Mouse (Mus musculus) layer of hippocampus, adult 9-10 months (tissue): ENCODE data around the gene Frmd4a.

Experiments used
- DNase-seq: peaks from one replicate; pipeline ENCODE4 v3.0.0; 2022; ENCODE audit warnings: low spot score

The Frmd4a gene

DNA sequence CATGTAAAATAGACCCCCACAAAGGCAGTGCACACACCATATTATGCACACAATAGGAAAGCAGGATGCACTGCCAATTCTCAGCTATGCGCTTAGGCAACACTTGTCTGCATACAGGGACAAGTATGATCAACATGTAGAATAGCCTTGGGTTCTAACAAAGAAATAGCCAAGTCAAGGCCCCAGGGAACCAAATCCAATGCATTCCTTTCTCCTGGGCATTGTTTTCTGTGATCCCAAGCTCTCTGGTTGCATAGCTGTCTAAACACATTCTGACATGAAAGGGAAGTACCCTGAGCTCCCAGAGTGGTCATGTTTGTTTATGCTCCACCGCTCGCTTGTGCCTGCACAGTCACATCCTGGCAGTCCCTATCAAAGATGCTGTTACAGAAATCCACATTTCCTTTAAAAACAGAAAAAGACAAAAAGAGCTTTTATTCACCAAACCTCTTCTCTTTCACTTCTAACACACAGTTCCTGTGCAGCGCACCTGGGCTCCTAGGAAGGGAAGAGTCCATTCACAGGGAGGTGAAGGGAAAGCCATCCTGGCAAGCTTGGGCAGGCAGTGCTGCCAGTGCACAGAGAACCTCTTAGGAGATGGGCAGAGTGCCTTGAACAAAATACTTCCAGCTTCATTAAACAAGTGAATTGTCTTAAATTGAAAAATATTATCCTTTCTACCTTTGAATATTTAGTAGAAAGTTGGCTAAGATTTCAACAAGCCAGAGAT is 124.9 kb downstream of the Frmd4a start:
- no peak for DNase-seq

DNA sequence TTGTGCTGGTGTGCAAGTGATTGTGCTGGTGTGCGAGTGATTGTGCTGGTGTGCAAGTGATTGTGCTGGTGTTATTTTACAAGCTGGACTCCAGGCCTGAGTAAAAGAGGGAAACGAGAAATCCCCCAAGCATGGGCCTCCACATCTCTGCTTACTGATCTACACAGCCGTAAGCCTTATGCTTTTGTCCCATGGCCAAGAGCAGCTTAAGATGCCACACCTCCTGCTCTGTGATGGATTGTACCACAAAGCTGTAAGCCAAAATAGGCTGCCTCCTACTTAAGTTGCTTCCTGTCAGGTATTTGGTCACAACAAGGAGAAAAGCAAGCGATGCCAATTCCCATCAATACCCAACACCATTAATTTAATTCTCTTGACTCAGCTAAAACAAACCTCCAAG is 126.9 kb downstream of the Frmd4a start:
- no peak for DNase-seq

DNA sequence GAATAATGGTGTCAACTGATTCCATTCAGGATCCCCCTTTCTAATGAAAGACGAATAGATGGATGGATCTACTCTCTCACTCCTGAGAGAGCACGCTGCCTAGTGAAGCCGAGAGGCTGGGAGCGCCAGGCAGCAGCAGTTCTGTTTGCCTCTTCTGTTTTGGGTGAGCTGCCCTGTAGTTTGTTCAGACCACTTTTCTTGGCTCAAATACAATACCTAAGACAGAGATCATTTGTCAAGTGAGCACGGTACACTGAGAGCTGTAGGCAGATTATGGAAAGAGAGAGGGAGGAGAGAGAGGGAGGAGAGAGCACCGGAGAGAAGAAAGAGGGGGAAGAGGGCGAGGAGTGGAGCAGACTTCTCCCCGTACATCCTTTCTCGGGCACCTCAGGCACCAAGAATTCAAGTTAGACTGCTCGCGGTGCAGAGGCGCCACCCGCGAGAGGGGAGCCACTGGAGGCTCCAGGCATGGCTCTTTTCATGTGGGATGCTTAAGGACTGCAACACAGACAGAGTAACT is 135.1 kb downstream of the Frmd4a start:
- DNase-seq: no peak

DNA sequence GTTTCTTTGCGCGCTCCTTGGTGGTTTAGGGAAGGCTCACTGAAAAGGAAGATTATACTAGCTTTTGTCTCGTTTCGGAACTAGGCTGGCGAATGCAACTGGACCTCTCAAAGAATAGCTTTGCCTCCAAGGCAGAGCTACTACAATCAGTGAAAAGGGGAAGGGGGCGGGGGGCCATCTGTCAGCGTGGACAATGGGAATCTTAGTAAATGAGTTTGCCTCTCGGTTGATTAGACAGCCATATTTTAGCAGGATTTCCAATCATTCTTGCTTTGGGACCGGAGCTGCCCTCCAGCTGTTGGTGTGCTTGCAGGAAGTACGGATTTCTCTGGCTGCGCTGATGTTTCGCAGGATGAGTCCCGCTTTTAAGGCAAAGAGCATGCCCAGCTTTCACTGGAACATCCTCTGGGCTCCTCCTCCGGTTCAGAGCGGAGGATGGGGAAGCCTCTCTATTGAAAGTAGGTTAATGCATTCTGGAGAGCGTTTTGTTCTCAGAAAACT is 135.7 kb downstream of the Frmd4a start:
- no peak for DNase-seq

- no peak for DNase-seq
Observed at GRCm38 (mm10) chr2:4154036-4154653, 136.6 kb downstream of the Frmd4a start.

DNA sequence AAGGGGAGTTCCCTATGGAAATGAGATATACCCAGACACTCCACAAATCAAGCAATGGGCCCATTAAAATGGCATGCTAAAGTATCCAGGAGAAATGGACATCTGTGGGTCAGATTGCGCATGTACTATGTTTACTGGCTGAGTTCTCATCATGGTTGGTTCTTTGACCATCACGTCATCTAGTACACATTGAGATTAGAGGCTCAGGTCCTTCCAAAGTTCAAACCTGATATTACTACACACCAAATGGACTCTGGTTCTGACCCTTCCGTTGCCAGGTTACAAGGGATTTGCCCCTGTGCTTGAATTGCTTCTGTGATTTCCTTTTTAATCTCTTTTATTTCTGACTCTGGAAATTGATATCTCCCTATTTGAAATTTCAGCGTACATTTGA is 137.1 kb downstream of the Frmd4a start:
- DNase-seq: no peak

DNA sequence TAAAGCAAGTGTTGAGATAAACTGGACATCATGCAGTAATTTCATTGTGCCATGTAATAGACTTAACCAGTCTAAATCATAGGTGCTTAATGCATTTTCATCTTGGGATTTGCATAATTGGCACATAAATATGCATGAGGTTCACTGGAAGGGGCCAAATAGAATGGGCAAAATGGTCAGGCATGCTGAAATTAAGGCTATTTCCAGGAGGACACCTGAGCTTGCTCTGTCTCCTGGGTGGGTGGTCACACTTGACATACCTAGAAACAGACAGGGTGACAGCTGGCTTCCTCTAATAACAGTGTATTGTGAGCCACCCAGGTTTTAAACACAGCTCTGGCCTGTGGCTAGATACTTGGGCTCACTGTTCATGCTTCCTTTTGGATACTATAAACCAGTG is 137.9 kb downstream of the Frmd4a start:
- no peak for DNase-seq

DNA sequence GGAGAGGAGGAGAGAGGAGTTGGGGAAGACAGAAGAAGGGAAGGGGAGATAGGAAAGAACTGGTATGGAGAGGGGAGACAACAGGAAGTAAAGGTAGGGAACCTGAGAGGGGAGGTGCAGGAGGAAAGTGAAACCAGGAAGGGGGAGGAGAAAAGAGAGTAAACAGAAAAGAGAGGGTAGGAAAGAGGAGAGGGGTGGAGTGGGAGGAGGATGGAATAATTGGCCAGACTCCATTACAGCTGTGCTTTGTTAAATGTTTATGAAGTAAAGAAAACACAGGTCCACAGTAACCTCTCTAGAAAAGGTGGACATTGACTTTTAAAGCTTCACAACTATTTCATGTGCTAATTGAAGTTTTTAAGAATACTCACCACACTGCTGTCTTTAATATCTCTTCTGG is 139.0 kb downstream of the Frmd4a start:
- DNase-seq: no peak

DNA sequence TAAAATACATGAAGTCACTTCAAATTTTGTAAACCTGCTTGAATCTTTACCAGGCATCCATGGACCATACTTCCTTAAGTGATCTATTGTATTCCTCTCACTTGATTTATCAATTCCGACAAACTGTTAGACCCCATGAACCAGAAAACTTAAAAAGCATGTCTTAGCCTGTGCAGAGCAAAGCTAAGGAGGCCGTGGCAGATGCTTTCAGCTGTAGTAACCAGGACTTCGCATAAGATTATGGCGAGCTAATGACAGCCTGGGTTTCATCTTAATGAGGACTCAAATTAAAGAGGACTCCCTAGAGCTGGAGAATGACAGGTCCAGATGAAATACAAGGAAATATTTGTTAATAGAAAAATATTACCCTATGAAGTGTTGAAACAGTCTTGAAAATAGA is 139.9 kb downstream of the Frmd4a start:
- DNase-seq: no peak

DNA sequence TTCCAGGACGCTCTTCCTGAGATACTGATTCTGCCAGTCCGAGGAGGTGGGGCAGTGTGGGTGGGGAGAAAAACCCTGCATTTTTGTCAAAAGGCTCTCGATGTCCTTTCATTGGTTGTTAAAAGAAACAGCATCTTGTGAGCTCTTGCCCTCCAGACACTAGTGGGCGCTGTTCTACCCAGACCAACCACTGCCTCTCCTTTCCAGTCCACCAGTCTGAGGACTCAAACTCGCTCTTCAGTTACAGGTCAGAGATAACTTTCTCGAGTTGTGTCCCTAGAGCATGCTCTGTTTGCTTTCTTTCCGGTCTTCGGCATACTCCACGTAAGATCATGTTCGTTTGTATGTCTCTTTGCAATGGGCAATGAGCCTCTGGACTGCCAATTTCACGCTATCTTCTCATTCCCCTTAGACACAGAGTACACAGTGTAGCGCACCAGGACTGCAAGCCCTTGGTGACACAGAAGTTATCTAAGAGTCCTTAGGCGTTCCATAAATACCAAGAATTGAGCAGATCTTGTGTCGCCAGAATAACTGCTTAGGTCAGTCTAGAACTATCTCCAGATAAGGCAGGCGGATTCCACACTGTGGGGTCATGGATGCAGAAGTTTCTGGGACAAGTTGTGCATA is 142.2 kb downstream of the Frmd4a start:
- no peak for DNase-seq

DNA sequence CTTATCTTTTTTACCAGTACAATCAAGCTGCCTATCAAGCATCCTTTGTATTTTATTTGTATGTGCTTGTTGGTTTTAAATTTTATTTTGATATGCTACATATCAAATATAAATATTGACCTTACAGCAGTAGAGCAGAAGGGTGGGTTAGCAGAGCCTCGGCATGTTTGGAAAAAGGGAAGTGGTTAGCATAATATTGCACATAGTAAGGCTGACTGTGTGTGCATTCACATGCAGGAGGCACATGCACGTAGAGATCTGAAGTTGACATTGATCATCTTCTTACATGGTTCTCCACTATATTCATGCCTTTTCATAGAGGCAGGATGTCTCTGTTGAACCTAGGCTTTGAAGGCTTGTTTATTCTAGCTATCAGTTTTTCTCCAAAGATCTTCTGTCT is 148.7 kb downstream of the Frmd4a start:
- no peak for DNase-seq

- no peak for DNase-seq
Observed at GRCm38 (mm10) chr2:4167131-4167530, 149.6 kb downstream of the Frmd4a start.

DNA sequence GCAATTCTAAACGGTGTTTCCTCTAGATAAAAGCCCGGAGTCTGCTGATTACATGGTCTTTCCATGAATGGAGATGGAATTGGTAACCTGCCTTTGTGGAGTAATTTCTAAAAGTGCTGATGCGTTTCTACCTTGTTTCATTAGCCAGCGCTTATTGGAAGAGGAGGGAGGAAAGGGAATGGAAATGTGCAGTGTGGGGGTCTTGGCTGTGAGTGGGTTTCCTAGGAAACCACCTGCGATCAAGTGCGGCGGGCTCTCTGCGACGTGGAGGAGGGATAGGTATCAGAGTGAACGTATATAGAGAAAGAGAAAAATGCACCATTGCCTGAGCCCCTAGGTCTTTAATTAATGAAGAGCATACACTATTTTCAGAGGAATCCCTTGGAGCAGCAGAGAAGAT is 152.2 kb downstream of the Frmd4a start:
- DNase-seq: no peak

DNA sequence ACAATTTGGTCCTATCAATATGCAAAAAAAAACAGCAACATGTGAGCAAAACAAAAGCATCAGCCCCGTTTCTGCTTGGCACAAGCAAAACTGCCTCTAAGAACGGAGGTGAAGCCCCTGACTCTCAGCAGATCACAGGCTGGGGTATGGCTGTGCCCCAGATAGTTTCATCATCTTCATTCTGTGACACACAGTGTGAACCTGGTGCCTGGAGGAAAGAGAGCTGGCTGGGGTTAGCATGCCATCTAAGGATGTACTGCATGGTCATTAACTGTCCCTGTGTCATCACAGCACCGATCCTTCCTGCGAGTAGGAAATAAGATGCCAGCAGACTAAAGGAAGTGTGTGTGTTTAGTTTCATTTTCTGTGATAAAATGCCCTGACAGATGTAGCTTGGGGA is 152.7 kb downstream of the Frmd4a start:
- no peak for DNase-seq

DNA sequence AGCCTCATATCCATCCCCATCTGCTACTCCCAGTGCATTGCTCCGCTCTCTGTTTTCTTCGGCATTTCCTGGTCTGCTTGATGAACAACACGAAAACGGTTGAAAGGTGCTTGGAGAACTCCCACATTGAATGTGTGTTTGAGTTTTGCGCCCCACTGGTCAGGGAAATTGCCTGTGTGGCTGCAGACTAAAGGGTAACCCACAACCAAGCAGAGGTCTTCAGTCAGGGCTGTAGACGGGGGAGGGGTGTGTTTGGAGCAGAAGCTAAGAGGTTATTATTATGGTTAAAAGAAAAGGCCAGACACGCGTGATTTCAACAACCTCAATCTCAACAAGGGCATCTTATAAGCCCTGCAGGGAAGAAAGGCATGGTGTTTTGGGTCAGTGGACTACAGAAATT is 167.5 kb downstream of the Frmd4a start:
- no peak for DNase-seq

GRCm38 (mm10) chr2:4187521-4187920 is 170.0 kb downstream of the Frmd4a start:
- no peak for DNase-seq

DNA sequence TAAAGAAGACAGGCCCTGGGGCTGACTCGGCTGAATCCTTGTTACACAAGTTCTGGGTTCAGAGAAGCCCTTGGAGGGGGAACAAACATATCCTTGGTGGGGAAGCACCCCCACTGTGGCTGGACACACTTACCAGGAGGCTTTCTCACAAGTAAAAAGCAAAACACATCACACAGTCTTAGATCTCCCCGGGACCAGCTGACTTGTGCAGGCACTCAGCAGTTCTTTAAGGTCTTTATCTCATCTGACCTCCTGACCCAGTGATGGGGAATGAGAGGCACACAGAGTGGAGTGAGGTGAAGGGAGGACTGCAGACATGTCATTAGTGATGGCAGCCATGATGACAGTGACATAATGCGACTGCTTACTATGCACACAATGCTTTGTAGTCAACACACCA is 170.8 kb downstream of the Frmd4a start:
- DNase-seq: no peak

DNA sequence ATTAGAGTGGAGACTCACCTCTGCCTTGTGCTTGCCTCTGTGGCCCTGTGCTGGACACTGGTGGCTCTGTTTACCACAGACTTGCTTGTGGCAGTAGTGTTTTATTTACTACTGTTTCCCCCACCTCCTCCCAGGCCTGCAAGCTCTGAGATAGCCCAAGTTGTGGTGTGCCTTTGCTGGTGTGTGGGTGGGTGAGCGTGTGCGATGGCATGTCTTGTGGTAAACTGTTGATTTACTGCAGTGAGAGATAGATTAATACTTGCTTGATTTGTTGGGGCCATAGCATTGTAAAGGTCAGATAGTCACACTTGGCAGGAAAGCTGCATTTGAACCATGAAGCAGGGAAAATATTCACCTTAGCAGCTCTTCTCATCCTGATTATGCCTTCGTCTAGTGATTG is 172.8 kb downstream of the Frmd4a start:
- no peak for DNase-seq

DNA sequence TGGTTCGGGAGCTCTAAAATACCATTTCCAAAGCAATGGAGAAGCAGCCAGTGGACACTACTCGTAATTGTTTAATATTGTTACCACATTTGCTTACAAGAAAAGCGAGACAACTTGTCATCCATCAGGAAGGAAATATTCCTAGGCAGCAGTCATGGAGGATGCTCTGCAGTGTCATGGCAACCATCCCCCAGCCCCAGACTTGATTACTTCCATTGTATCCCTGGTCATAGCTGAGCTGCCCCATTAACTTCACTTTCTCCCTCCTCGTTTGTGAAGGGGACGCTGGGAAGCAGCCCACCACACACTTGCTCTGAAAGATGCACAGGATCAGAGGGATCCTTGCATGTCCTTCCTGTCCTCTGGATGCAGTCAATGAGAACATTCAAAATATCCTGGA is 173.5 kb downstream of the Frmd4a start:
- DNase-seq: no peak

- DNase-seq: no peak
Observed at GRCm38 (mm10) chr2:4193206-4193605, 175.7 kb downstream of the Frmd4a start.

- DNase-seq: no peak
Observed at GRCm38 (mm10) chr2:4194324-4195014, 177.0 kb downstream of the Frmd4a start.

DNA sequence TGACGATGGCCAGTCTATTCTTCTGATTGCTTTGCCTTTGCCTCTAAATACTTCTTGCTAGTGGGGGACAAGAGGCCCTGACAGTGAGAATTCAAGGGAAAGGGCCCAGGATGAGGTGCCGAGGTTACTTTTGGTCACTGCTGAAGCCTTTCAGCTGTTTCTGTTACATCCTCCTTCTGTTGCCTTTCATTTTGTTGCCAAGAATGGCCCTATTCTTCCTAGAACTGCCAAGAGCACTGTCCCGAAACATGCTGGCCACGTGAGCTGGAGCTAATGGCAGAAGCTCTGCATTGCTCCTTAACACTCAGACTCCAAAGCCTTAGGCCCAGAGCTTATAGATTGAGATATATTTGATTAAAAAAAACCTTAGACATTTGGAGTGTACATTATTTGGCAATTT is 178.5 kb downstream of the Frmd4a start:
- no peak for DNase-seq

- no peak for DNase-seq
Observed at GRCm38 (mm10) chr2:4209234-4209633, 191.7 kb downstream of the Frmd4a start.
